Mouse (Mus musculus): Measurements from ENCODE around the gene Tlk1.

DNA sequence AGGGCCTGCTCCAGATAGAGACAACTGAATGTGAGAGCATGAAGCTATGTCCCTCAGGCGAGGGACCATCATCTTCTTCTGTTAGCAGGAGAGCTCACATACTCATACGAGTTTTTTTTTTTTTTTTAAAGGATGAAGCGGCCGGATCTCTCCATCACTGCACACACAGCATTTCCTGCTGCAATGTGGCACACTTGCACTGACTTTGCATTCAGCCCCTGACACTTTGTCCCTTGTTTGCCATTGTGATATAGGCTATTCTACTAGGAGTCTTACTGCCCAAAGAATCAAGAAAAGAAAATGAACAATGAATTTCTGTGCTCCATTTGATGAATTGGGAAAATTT lies 10.8 kb upstream of the Tlk1 start:
- TF ChIP-seq POLR2A (IDR thresholded peaks at IDR 0.05; ENCODE audit: insufficient read depth, low read depth, low read length) (no peak), CTCF (IDR thresholded peaks at IDR 0.05) (no peak)
